Mouse (Mus musculus) limb, embryonic 11.5 days (tissue): ENCODE measurements around the gene Omp. TPM values are rescaled to one million over a fixed set of nuclear protein-coding genes. Genes with fewer than 3 reads are reported as not detected.
"Not testable (repeated sequence)": the region's sequence is repeated elsewhere in the genome, so short reads cannot be mapped to it uniquely, and the experiment has no call there.

Experiments
- ATAC-seq: fragments of 200-750 bp; cut with Nextera tagmentation; 2 replicates; pipeline ENCODE4 v1.8.0; 2017; ENCODE audit warnings: low read depth; ENCODE audit not compliant: insufficient number of reproducible peaks, low FRiP score, low TSS enrichment
- DNase-seq: peaks from one replicate; pipeline ENCODE4 v3.0.0-alpha.2; 2015; ENCODE audit warnings: low spot score
- H3K27ac ChIP-seq: fragments of 300-500 bp; sonication (generic); replicated peaks from 2 replicates; pipeline ENCODE4 v1.5.1; 2014; ENCODE audit warnings: low read depth, mild to moderate bottlenecking, low read length
- H3K27me3 ChIP-seq: fragments of 300-500 bp; sonication (generic); 2 replicates; pipeline ENCODE4 v1.6.1; 2014; ENCODE audit warnings: mild to moderate bottlenecking, low read length, mixed read lengths; ENCODE audit not compliant: control insufficient read depth, insufficient read depth
- H3K36me3 ChIP-seq: fragments of 300-500 bp; sonication (generic); 2 replicates; pipeline ENCODE4 v1.6.1; 2014; ENCODE audit warnings: mild to moderate bottlenecking, low read length, moderate library complexity, mixed read lengths; ENCODE audit not compliant: control insufficient read depth, insufficient read depth
- H3K4me1 ChIP-seq: fragments of 300-500 bp; sonication (generic); 2 replicates; pipeline ENCODE4 v1.6.1; 2014; ENCODE audit warnings: low read length, mixed read lengths; ENCODE audit not compliant: control insufficient read depth, insufficient read depth
- H3K4me2 ChIP-seq: fragments of 300-500 bp; sonication (generic); 2 replicates; pipeline ENCODE4 v1.6.1; 2014; ENCODE audit warnings: low read depth, mild to moderate bottlenecking, moderate library complexity; ENCODE audit not compliant: severe bottlenecking
- H3K4me3 ChIP-seq: fragments of 300-500 bp; sonication (generic); 2 replicates; pipeline ENCODE4 v1.5.1; 2014; ENCODE audit warnings: low read depth, low read length
- H3K9ac ChIP-seq: fragments of 300-500 bp; sonication (generic); 2 replicates; pipeline ENCODE4 v1.6.1; 2014; ENCODE audit warnings: mild to moderate bottlenecking, low read length
- H3K9me3 ChIP-seq: fragments of 300-500 bp; sonication (generic); 2 replicates; pipeline ENCODE4 v1.6.1; 2016; ENCODE audit warnings: low read length; ENCODE audit not compliant: control insufficient read depth
- WGBS: fragments of 180-500 bp; shearing (Covaris S2); extraction: QIAGEN DNeasy Blood & Tissue Kit; methylation state at CpG from one replicate; pipeline ENCODE4 v1.1.7; 2014; 5-methylcytosine and 5-hydroxymethylcytosine counted together
- polyA plus RNA-seq: library from polyadenylated mRNA; unstranded; fragments of >200 nt; fragmentation: Nextera tagmentation; extraction: Ambion mirVana; gene quantifications from 2 replicates; pipeline ENCODE4 v1.2.1, GENCODE M21; 2014

The Omp gene
- polyA plus RNA-seq, 1 experiment from 2014 or later, result 0.20 TPM

GRCm38 (mm10) chr7:98187332-98187731 is 42.0 kb upstream of the Omp start:
- not testable (repeated sequence) for H3K9me3 ChIP-seq, H3K4me3 ChIP-seq, H3K4me1 ChIP-seq, DNase-seq, H3K27ac ChIP-seq, H3K27me3 ChIP-seq, H3K9ac ChIP-seq, H3K36me3 ChIP-seq, ATAC-seq, H3K4me2 ChIP-seq
- WGBS, result 80% methylated on average over 3 of the region's 3 CpGs

- Histone ChIP-seq H3K9me3 (no peaks in the 10 kb centered on the region), H3K36me3 (no peaks in the 10 kb centered on the region), H3K4me2 (no peak overlapping the region), H3K4me1 (no peaks in the 10 kb centered on the region), H3K9ac (no peak overlapping the region), H3K4me3 (no peak overlapping the region), H3K27ac (no peak overlapping the region), H3K27me3 (no peaks in the 10 kb centered on the region)
- WGBS, result 84% methylated on average over 8 of the region's 8 CpGs
- ATAC-seq, result no peak
- DNase-seq, result no peak
These were observed 41.3 kb upstream of the Omp start for GRCm38 (mm10) chr7:98186637-98187036.

- no peak overlapping the region for H3K4me2 ChIP-seq
- H3K4me3 ChIP-seq, result no peak overlapping the region
- H3K4me1 ChIP-seq, result no peaks in the 10 kb centered on the region
- H3K9me3 ChIP-seq, result no peaks in the 10 kb centered on the region
- H3K36me3 ChIP-seq, result no peaks in the 10 kb centered on the region
- H3K27ac ChIP-seq, result no peak overlapping the region
- 82% methylated on average over 6 of the region's 6 CpGs for WGBS
- no peak for DNase-seq
- no peak for ATAC-seq
- no peak overlapping the region for H3K9ac ChIP-seq
- H3K27me3 ChIP-seq, result no peaks in the 10 kb centered on the region
These were observed 40.0 kb upstream of the Omp start for GRCm38 (mm10) chr7:98185326-98185725.

GRCm38 (mm10) chr7:98178560-98179231 is 33.4 kb upstream of the Omp start:
- H3K4me3 ChIP-seq, result peak overlapping the region; percentile 75
- H3K9me3 ChIP-seq, result no peaks in the 10 kb centered on the region
- no peaks in the 10 kb centered on the region; the same call in 1 of the 2 replicates for H3K4me1 ChIP-seq
- 0 out of 2 replicates have a peak overlapping the region, but pooled peaks have one; percentile 17 for H3K9ac ChIP-seq
- H3K27ac ChIP-seq, result no peak overlapping the region
- H3K4me2 ChIP-seq, result peak overlapping the region; percentile 79
- 86% methylated on average over 5 of the region's 5 CpGs for WGBS
- H3K27me3 ChIP-seq, result no peaks in the 10 kb centered on the region
- ATAC-seq, result peak; percentile 40
- no peaks in the 10 kb centered on the region for H3K36me3 ChIP-seq
- no peak for DNase-seq

GRCm38 (mm10) chr7:98177929-98178559 is 32.7 kb upstream of the Omp start, which contains the start of gene Capn5:
Gene Capn5, minus strand, starts transcription at chr7:98178274.
- H3K9ac ChIP-seq, result peak within 1 kb of the TSS; percentile 47; the same call in 1 of the 2 replicates
- ATAC-seq (peak; percentile 81), DNase-seq (peak; percentile 82)
- no peaks in the 10 kb centered on the region for H3K9me3 ChIP-seq
- peak within 1 kb of the TSS; percentile 75 for H3K4me3 ChIP-seq
- WGBS, result 2% methylated on average over 42 of the region's 44 CpGs
- no peaks in the 10 kb centered on the region; the same call in 1 of the 2 replicates for H3K4me1 ChIP-seq
- no peaks in the 10 kb centered on the region for H3K36me3 ChIP-seq
- H3K27ac ChIP-seq, result no peak within 1 kb of the TSS
- H3K4me2 ChIP-seq, result peak within 1 kb of the TSS; percentile 79
- no peaks in the 10 kb centered on the region for H3K27me3 ChIP-seq

GRCm38 (mm10) chr7:98177566-98177928 is 32.2 kb upstream of the Omp start:
- Histone ChIP-seq H3K9ac (peak overlapping the region; percentile 47; the same call in 1 of the 2 replicates), H3K4me2 (peak overlapping the region; percentile 79), H3K36me3 (no peaks in the 10 kb centered on the region), H3K9me3 (no peaks in the 10 kb centered on the region), H3K27me3 (no peaks in the 10 kb centered on the region), H3K4me1 (no peaks in the 10 kb centered on the region; the same call in 1 of the 2 replicates), H3K27ac (no peak overlapping the region), H3K4me3 (peak overlapping the region; percentile 75)
- no peak for DNase-seq
- WGBS, result 4% methylated on average over 9 of the region's 9 CpGs
- peak; percentile 16; the same call in 1 of the 2 replicates for ATAC-seq

GRCm38 (mm10) chr7:98177071-98177485 is 31.8 kb upstream of the Omp start:
- Histone ChIP-seq H3K4me3 (no peak overlapping the region; the same call in 1 of the 2 replicates), H3K36me3 (no peaks in the 10 kb centered on the region), H3K4me1 (peaks cover 1% of the 10 kb centered on the region; the same call in 1 of the 2 replicates), H3K27ac (no peak overlapping the region), H3K9me3 (no peaks in the 10 kb centered on the region), H3K27me3 (no peaks in the 10 kb centered on the region), H3K9ac (no peak overlapping the region), H3K4me2 (no peak overlapping the region; the same call in 1 of the 2 replicates)
- no peak for DNase-seq
- 48% methylated on average over 2 of the region's 2 CpGs for WGBS
- ATAC-seq, result no peak

- 66% methylated on average over 8 of the region's 8 CpGs for WGBS
- H3K4me2 ChIP-seq, result no peak overlapping the region
- no peak overlapping the region for H3K27ac ChIP-seq
These were observed 31.2 kb upstream of the Omp start for GRCm38 (mm10) chr7:98176322-98177070.

More at GRCm38 (mm10) chr7:98176322-98177070, 31.2 kb upstream of the Omp start:
- H3K27me3 ChIP-seq, result no peaks in the 10 kb centered on the region
- DNase-seq (no peak), ATAC-seq (no peak)
- H3K4me1 ChIP-seq, result peaks cover 6% of the 10 kb centered on the region
- H3K9ac ChIP-seq, result no peak overlapping the region
- no peak overlapping the region for H3K4me3 ChIP-seq
- no peaks in the 10 kb centered on the region for H3K9me3 ChIP-seq
- no peaks in the 10 kb centered on the region for H3K36me3 ChIP-seq
